Comparison of ENCODE assay signal across 13 mouse cellular contexts in the genomic region with DNA sequence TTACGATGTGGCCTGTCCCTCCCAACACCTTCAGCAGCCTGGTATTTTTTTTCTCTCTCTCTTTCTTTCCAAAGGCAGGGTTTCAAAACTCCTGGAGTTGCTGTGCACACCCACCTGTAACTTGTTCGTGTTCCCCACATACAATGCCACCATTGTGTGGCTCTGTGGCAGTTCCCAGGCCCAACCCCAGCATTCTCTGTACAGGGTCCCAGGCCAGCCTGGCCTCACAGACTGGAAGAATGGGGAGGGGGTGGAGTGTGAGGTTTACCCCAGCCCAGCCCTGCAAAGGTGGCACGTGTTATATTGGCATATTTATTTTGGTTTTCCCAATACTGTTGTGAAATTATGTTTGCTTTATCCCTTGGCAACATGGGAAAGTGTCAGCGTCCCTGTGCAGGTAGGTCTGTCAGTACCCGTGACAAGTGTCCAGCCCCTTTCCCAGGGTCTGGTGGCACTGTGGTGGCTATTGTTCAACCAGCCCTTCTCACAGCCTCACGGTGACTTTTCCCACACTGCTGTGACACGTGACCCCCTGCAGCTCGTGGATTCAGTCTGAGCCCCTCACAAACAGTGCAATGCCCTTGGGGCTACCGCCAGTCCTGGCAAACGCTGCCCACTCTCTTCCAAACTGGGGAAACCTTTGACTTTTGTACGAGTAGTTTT.
DNase-seq lines count a peak whose midpoint lies in the region; ATAC-seq and TF ChIP-seq lines count a peak whose summit lies in the region.
"Had no signal": no experiment of that assay in that cellular context is flagged by ENCODE, and none has a peak within 500 bp of the region (broad histone marks: within the 10 kb centered on the region; RNA-seq: fewer than 3 reads in every experiment).

No protein-coding gene starts in this region.

- no peak overlapping the region for H3K4me3 ChIP-seq in hindbrain, embryonic 10.5 days
- H3K4me3 ChIP-seq in hindbrain, postnatal 0 days (ENCODE audit: low read length) = no peak overlapping the region
- no peak overlapping the region for H3K4me3 ChIP-seq in midbrain, embryonic 12.5 days
- H3K4me3 ChIP-seq in midbrain, postnatal 0 days (ENCODE audit: low read depth, low read length) = no peak overlapping the region
- no peak overlapping the region for H3K4me3 ChIP-seq in limb, embryonic 11.5 days (ENCODE audit: low read depth, low read length)
- no peak overlapping the region for H3K4me3 ChIP-seq in stomach, postnatal 0 days (ENCODE audit: low read depth, low read length)
- H3K4me3 ChIP-seq: embryonic facial prominence, embryonic 12.5 days; heart, embryonic 13.5 days had no signal

- intact Hi-C loops in left cerebral cortex, postnatal 14 days (cut with DNase I) = no loop called here

- DNase-seq in hindbrain, embryonic 10.5 days (ENCODE audit: low spot score) = no peak
- DNase-seq in hindbrain, postnatal 0 days (ENCODE audit: low spot score) = no peak
- no peak for DNase-seq in midbrain, postnatal 0 days (ENCODE audit: low spot score)
- DNase-seq in limb, embryonic 11.5 days (ENCODE audit: low spot score) = peak; percentile 36
- DNase-seq in stomach, postnatal 0 days (ENCODE audit: low spot score) = peak; percentile 32
- DNase-seq in left cerebral cortex, postnatal 14 days (ENCODE audit: low spot score in 2 of 2) = no peak
- DNase-seq in right cerebral cortex, adult 18-20 months = no peak
- DNase-seq: adrenal gland, postnatal 25 days; cerebellum, adult 11-12 months had no signal

- peak overlapping the region; percentile 81 for H3K27ac ChIP-seq in hindbrain, embryonic 10.5 days
- no peak overlapping the region for H3K27ac ChIP-seq in hindbrain, postnatal 0 days
- no peak overlapping the region for H3K27ac ChIP-seq in midbrain, embryonic 12.5 days (replicated peaks)
- H3K27ac ChIP-seq in midbrain, postnatal 0 days (ENCODE audit: low read depth, low read length) = no peak overlapping the region
- H3K27ac ChIP-seq in limb, embryonic 11.5 days (replicated peaks; ENCODE audit: low read depth, low read length) = peak overlapping the region; percentile 71
- H3K27ac ChIP-seq in stomach, postnatal 0 days (replicated peaks) = no peak overlapping the region
- H3K27ac ChIP-seq: embryonic facial prominence, embryonic 12.5 days; heart, embryonic 13.5 days; kidney, postnatal 0 days had no signal

- no peak overlapping the region for H3K9ac ChIP-seq in hindbrain, postnatal 0 days (replicated peaks; ENCODE audit: low read length)
- H3K9ac ChIP-seq in midbrain, embryonic 12.5 days (replicated peaks) = no peak overlapping the region
- H3K9ac ChIP-seq in midbrain, postnatal 0 days (replicated peaks; ENCODE audit: low read length, poor library complexity, severe bottlenecking) = no peak overlapping the region
- no peak overlapping the region for H3K9ac ChIP-seq in limb, embryonic 11.5 days (ENCODE audit: low read length)
- H3K9ac ChIP-seq in stomach, postnatal 0 days (ENCODE audit: low read length) = no peak overlapping the region
- H3K9ac ChIP-seq: embryonic facial prominence, embryonic 12.5 days; heart, embryonic 13.5 days had no signal

- no peak for TF ChIP-seq EP300 in stomach, postnatal 0 days (optimal IDR thresholded peaks at IDR 0.05)

- TF ChIP-seq CTCF in hindbrain, postnatal 0 days (IDR thresholded peaks at IDR 0.05; ENCODE audit: low read depth) = no peak
- TF ChIP-seq CTCF in midbrain, postnatal 0 days (IDR thresholded peaks at IDR 0.05) = no peak
- TF ChIP-seq CTCF in stomach, postnatal 0 days (IDR thresholded peaks at IDR 0.05; ENCODE audit: low read depth) = no peak

- no peaks in the 10 kb centered on the region for H3K36me3 ChIP-seq in hindbrain, embryonic 10.5 days
- H3K36me3 ChIP-seq in hindbrain, postnatal 0 days (ENCODE audit: insufficient read depth, low read length) = no peaks in the 10 kb centered on the region
- H3K36me3 ChIP-seq in midbrain, embryonic 12.5 days = no peaks in the 10 kb centered on the region
- no peaks in the 10 kb centered on the region for H3K36me3 ChIP-seq in midbrain, postnatal 0 days (ENCODE audit: insufficient read depth, low read length)
- H3K36me3 ChIP-seq in limb, embryonic 11.5 days (ENCODE audit: control insufficient read depth, insufficient read depth, low read length) = no peaks in the 10 kb centered on the region
- no peaks in the 10 kb centered on the region for H3K36me3 ChIP-seq in stomach, postnatal 0 days (ENCODE audit: control insufficient read depth, insufficient read depth, low read length)
- H3K36me3 ChIP-seq: embryonic facial prominence, embryonic 12.5 days; heart, embryonic 13.5 days had no signal

- WGBS in hindbrain, embryonic 10.5 days = 39% methylated on average over 11 of the region's 11 CpGs
- 32% methylated on average over 11 of the region's 11 CpGs for WGBS in hindbrain, postnatal 0 days
- WGBS in midbrain, embryonic 12.5 days = 47% methylated on average over 11 of the region's 11 CpGs
- 40% methylated on average over 11 of the region's 11 CpGs for WGBS in midbrain, postnatal 0 days
- 59% methylated on average over 11 of the region's 11 CpGs for WGBS in limb, embryonic 11.5 days
- 57% methylated on average over 11 of the region's 11 CpGs for WGBS in stomach, postnatal 0 days

- ATAC-seq in hindbrain, postnatal 0 days = no peak
- peak; percentile 65; the same call in 1 of the 2 replicates for ATAC-seq in midbrain, embryonic 12.5 days (ENCODE audit: low FRiP score, low read depth)
- ATAC-seq in midbrain, postnatal 0 days (ENCODE audit: low FRiP score) = no peak
- ATAC-seq in limb, embryonic 11.5 days (ENCODE audit: insufficient number of reproducible peaks, low FRiP score, low TSS enrichment, low read depth) = peak; percentile 83
- peak; percentile 53; the same call in 1 of the 2 replicates for ATAC-seq in stomach, postnatal 0 days (ENCODE audit: low FRiP score, low TSS enrichment)

- H3K27me3 ChIP-seq in hindbrain, embryonic 10.5 days (ENCODE audit: insufficient read depth, poor library complexity, severe bottlenecking) = peaks cover 12% of the 10 kb centered on the region; the same call in 1 of the 2 replicates
- no peaks in the 10 kb centered on the region for H3K27me3 ChIP-seq in hindbrain, postnatal 0 days (ENCODE audit: insufficient read depth, low read length)
- no peaks in the 10 kb centered on the region for H3K27me3 ChIP-seq in midbrain, embryonic 12.5 days
- H3K27me3 ChIP-seq in midbrain, postnatal 0 days (ENCODE audit: insufficient read depth, low read length) = no peaks in the 10 kb centered on the region
- H3K27me3 ChIP-seq in limb, embryonic 11.5 days (ENCODE audit: control insufficient read depth, insufficient read depth, low read length) = no peaks in the 10 kb centered on the region
- H3K27me3 ChIP-seq in stomach, postnatal 0 days (ENCODE audit: control insufficient read depth, insufficient read depth, low read length) = no peaks in the 10 kb centered on the region

- H3K4me1 ChIP-seq in hindbrain, embryonic 10.5 days (replicated peaks) = peaks cover 61% of the 10 kb centered on the region
- H3K4me1 ChIP-seq in hindbrain, postnatal 0 days (ENCODE audit: insufficient read depth, low read length) = peaks cover 3% of the 10 kb centered on the region; the same call in 1 of the 2 replicates
- peaks cover 38% of the 10 kb centered on the region for H3K4me1 ChIP-seq in midbrain, embryonic 12.5 days
- H3K4me1 ChIP-seq in midbrain, postnatal 0 days (ENCODE audit: insufficient read depth, low read length) = peaks cover 11% of the 10 kb centered on the region
- no peaks in the 10 kb centered on the region for H3K4me1 ChIP-seq in limb, embryonic 11.5 days (ENCODE audit: control insufficient read depth, insufficient read depth, low read length)
- H3K4me1 ChIP-seq in stomach, postnatal 0 days (replicated peaks; ENCODE audit: control insufficient read depth, insufficient read depth) = no peaks in the 10 kb centered on the region

- no peaks in the 10 kb centered on the region for H3K9me3 ChIP-seq in hindbrain, embryonic 10.5 days
- no peaks in the 10 kb centered on the region for H3K9me3 ChIP-seq in hindbrain, postnatal 0 days (ENCODE audit: low read length)
- no peaks in the 10 kb centered on the region for H3K9me3 ChIP-seq in midbrain, embryonic 12.5 days
- H3K9me3 ChIP-seq in midbrain, postnatal 0 days (ENCODE audit: low read length) = no peaks in the 10 kb centered on the region
- H3K9me3 ChIP-seq in limb, embryonic 11.5 days (ENCODE audit: control insufficient read depth, low read length) = no peaks in the 10 kb centered on the region
- H3K9me3 ChIP-seq in stomach, postnatal 0 days (ENCODE audit: control insufficient read depth, low read length) = no peaks in the 10 kb centered on the region
- H3K9me3 ChIP-seq: embryonic facial prominence, embryonic 12.5 days; heart, embryonic 13.5 days had no signal

- no peak overlapping the region for H3K4me2 ChIP-seq in hindbrain, postnatal 0 days (ENCODE audit: low read depth, low read length)
- no peak overlapping the region for H3K4me2 ChIP-seq in midbrain, embryonic 12.5 days (replicated peaks)
- no peak overlapping the region for H3K4me2 ChIP-seq in midbrain, postnatal 0 days (ENCODE audit: low read depth, low read length, poor library complexity, severe bottlenecking)
- H3K4me2 ChIP-seq in limb, embryonic 11.5 days (ENCODE audit: low read depth, severe bottlenecking) = no peak overlapping the region
- no peak overlapping the region for H3K4me2 ChIP-seq in stomach, postnatal 0 days (replicated peaks; ENCODE audit: low read depth)
- H3K4me2 ChIP-seq: embryonic facial prominence, embryonic 12.5 days; heart, embryonic 13.5 days had no signal

Comparison
In these comparisons a context has a peak if more than half of its experiments do, and no peak if none do; other contexts are left out.
1. H3K27ac ChIP-seq: peak in hindbrain, embryonic 10.5 days (single experiment) and limb, embryonic 11.5 days (single experiment); none in hindbrain, postnatal 0 days (single experiment), midbrain, embryonic 12.5 days (single experiment), midbrain, postnatal 0 days (single experiment) and stomach, postnatal 0 days (single experiment).
2. ATAC-seq: peak in midbrain, embryonic 12.5 days (single experiment), limb, embryonic 11.5 days (single experiment) and stomach, postnatal 0 days (single experiment); none in hindbrain, postnatal 0 days (single experiment) and midbrain, postnatal 0 days (single experiment).
3. DNase-seq: peak in limb, embryonic 11.5 days (single experiment) and stomach, postnatal 0 days (single experiment); none in hindbrain, embryonic 10.5 days (single experiment), hindbrain, postnatal 0 days (single experiment), midbrain, postnatal 0 days (single experiment), left cerebral cortex, postnatal 14 days (0 of 2) and right cerebral cortex, adult 18-20 months (single experiment).